Mouse (Mus musculus) hindlimb bud, embryonic 11.5 days (tissue): Measurements from ENCODE around the gene Bend7.

Experiments
- DNase-seq: peaks from one replicate; pipeline ENCODE4 v3.0.0-alpha.2; 2012; ENCODE audit warnings: low read depth, low spot score; ENCODE audit errors: extremely low spot score

Bend7 gene

DNA sequence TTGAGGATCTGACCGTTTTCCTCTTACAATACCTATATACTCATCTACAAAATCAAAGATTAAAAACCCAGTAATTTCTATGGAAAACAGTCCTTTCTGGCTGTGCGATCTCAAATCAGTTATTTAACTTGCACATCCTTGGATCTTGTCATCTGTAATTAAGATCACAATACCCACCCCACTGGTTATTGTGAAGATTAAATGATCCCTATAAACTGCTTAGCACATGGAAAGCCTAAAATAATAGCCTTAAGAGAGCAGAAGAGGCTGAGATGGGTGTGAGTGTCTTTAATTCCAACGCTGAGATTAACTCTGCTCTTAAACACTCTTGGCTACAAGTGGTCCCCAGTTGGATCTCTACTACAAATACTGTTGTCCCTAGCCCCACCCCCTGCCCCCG lies 64.8 kb downstream of the Bend7 start:
- no peak for DNase-seq

DNA sequence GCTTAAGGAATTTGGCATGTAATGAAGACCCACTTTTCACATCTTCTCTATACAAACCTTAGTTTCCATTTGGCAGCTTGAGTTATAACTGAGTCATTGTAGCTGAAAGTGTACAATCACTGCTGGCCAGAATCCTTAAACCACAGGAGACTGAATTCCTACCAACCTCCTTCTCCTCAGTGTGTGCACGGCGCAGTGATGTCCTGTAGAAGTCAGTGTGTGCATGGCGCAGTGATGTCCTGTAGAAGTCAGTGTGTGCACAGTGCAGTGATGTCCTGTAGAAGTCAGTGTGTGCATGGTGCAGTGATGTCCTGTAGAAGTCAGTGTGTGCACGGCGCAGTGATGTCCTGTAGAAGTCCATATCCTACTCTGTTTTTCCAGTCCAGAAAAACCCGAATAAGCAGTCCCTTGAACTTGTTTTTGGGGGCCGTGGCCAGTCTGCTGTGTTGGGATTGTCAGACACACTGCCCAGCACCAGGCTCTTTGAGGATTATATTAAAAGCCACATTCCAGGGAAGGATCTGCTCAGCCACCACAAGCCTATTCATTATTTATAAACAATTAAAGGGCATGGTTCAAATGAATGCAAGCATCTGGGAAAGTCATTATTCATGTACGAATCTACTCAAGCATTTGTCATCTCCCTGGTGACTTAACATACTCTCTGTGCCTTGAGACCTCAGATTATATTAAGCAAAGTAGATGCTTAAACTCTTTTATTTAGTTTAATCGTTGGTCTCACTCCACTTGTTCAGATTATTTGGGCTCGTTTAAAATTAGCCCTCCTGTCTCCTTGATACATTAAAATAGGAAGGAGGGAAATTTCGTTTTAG lies 65.4 kb downstream of the Bend7 start:
- no peak for DNase-seq

GRCm38 (mm10) chr2:4784012-4784411 lies 66.4 kb downstream of the Bend7 start:
- no peak for DNase-seq

DNA sequence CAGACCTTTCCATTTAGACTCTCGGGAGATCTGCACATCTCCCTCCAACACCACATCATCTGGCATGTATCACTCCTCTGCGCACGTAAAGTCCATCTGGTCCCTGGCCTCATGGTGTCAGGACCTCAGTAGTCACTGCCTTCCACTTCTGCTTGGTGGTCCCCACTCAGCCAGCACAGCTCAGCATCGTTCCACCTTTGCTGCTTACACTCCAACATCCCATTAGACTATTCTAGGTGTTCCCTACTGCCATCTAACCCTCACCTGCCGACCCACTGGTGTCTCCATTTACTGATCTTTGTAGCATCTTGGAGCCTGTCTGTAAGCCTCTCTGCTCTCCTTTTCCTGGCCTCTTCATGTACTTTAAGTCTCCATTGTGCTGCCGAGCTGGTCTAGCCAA lies 67.4 kb downstream of the Bend7 start:
- DNase-seq, result no peak

DNA sequence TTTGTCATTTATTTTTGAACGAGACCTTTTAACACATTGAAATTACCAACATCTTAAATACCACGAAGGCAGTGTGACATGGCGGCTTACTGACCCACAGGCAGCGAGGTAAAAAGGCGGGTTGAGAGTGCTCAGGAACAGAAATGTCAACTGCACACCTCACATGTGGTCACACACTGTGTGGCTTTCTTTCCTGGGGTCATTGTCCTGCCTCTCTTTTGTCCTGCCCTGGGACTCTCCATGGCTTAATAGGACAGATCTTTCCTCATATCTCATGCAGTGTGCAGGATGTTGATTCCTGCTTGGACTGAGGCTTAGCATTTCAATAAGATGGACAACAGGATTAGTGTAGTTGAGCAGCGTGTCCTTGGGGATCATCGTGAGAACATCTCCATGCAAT lies 69.6 kb downstream of the Bend7 start:
- DNase-seq, result no peak

- DNase-seq, result no peak
Observed at GRCm38 (mm10) chr2:4791646-4792045, 74.0 kb downstream of the Bend7 start.

DNA sequence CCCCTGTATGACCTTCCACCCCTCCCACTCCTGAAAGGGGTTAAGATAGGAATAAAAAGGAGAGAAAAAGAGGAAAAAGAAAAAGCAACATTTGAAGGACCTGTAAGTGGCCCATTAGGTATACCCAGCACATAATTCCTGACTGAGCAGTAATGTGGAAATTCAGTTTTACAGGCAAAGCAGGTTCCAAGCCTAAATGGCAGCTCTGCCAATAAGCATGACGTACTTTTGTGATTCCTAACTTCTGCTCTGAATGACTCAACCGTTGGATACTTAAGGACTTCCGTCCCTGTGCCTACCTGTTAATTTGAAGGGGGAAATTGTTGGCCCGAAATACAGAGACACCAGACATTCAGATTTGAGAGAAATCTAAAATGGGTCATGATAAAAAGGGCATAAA lies 74.9 kb downstream of the Bend7 start:
- no peak for DNase-seq

- no peak for DNase-seq
Observed at GRCm38 (mm10) chr2:4802395-4803176, 85.0 kb downstream of the Bend7 start.

GRCm38 (mm10) chr2:4816308-4816707 lies 98.7 kb downstream of the Bend7 start:
- no peak for DNase-seq

DNA sequence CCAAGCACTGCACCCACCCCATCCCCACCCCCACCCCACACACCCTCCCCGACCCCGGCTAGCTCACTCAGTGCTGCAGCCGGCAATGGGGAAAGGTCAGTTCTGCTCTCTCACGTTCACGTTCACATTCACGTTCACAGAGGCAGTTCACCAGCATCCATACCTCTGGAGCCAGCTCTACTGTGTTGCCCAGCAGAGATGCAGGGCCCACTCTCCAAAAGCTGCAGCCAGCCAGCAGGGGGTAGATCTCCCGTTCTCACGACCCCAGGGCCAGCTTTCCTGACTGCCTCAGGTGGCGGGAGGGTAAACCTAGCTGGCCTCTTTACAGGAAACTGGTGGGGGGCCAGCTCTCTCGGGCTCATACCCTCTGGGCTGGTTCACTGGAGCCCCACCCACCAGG lies 100.0 kb downstream of the Bend7 start:
- no peak for DNase-seq

- no peak for DNase-seq
Observed at GRCm38 (mm10) chr2:4820230-4820629, 102.6 kb downstream of the Bend7 start.

- DNase-seq, result no peak
Observed at GRCm38 (mm10) chr2:4824067-4824466, 106.4 kb downstream of the Bend7 start.

DNA sequence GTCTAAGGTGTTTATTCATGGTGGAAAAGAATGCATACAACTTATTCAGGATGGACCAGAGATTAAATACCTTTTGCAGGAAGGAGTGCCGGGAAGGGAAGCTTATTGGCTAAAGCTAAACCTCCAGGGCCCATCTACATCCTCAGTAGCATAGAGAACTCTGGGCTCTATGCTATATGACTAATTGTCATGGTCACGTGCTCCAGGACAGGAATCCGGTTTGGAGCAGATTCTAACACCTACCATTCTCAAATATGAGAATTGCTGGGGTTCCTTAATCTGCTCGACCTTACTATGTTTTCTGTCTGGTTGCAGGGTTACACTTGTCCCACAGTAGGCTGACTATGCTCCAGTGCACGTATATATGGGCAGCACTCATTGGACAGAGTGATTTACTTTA lies 110.4 kb downstream of the Bend7 start:
- DNase-seq, result no peak

- DNase-seq, result no peak
Observed at GRCm38 (mm10) chr2:4828446-4828997, 110.9 kb downstream of the Bend7 start.

DNA sequence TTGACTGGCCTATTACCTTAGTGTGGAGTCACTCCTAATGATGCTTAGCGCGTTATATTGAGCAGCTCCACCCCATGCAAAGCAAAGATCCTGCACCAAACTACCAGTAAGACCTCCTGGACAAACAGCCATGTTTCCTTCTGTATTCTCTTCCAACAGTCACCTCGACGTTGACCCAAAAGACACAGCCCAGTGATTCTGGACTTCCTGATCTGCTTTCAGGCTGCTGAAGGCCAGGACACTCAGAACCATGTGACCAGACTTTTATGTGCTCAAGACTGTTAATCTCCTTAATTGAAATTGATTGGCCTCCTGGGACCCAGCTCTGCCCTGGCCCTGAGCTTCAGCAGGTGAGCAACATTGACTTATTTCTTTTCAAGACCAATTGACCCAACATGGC lies 111.4 kb downstream of the Bend7 start:
- no peak for DNase-seq

DNA sequence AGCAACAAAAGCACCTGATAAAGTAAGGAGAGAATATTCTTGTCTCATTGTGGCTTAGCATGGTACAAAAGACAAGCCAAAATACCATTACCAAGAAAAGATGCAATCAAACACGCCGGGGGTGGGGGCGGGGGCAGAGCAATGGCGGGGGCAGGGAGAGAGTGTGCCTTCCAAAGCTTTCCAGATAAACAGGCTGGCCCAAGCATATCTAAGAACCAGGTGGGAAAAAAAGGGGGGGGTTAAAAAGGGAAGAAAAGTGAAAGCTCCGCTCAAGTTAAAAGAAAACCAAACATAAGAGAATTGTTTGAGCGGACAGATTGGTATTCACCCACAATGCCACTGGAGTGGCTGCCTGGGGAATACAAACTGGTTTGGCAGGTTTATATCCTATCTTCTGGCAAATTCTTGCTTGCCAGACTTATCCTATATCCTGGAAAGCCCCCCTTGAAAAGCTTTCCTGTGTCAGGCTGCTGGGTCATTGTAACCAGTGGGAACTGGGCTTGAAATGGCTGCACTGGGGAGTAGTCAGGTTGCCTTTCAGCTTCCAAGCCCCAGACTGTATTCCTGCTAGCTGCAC lies 111.9 kb downstream of the Bend7 start:
- no peak for DNase-seq

DNA sequence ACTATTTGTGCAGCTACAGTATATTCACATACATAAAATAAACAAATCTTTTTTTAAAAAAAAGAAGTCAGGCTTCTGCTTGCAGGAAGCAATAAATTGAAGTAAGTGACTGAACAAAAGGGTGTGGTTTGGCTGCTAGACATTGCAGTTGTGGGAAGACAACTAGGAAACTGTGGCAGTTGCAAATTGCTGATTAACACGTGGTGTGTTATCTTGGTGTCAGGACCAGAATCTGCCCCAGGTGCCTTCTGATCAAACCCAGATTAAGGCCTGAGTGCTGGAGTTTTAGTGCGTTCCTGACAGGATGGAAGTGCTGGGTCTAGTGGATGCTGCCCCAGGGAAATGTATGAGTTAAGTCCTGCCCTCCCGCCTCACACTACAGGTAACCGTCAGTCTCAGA lies 113.9 kb downstream of the Bend7 start:
- DNase-seq, result no peak

GRCm38 (mm10) chr2:4832166-4832565 lies 114.5 kb downstream of the Bend7 start:
- DNase-seq, result no peak

GRCm38 (mm10) chr2:4849449-4849848 lies 131.8 kb downstream of the Bend7 start:
- no peak for DNase-seq
